Mouse (Mus musculus) layer of hippocampus, postnatal 10 days (tissue): ENCODE measurements around the gene Bcl2l1. TPM values are rescaled to one million over a fixed set of nuclear protein-coding genes. Genes with fewer than 3 reads are reported as not detected.
A peak's percentile ranks its signal among the peaks of the same experiment; 100 is the strongest.

ENCODE experiments used
- DNase-seq, 2 experiments: peaks; one replicate each; pipeline ENCODE4 v3.0.0; 2021; ENCODE audit warnings: low spot score in 2 of 2
- total RNA-seq, 2 experiments: library from RNA; stranded (reverse); gene quantifications; 2 replicates each; pipeline ENCODE4 v1.2.3; 2021

Bcl2l1 gene
- total RNA-seq, 2 experiments from 2014 or later, result 109 to 117 TPM

DNA sequence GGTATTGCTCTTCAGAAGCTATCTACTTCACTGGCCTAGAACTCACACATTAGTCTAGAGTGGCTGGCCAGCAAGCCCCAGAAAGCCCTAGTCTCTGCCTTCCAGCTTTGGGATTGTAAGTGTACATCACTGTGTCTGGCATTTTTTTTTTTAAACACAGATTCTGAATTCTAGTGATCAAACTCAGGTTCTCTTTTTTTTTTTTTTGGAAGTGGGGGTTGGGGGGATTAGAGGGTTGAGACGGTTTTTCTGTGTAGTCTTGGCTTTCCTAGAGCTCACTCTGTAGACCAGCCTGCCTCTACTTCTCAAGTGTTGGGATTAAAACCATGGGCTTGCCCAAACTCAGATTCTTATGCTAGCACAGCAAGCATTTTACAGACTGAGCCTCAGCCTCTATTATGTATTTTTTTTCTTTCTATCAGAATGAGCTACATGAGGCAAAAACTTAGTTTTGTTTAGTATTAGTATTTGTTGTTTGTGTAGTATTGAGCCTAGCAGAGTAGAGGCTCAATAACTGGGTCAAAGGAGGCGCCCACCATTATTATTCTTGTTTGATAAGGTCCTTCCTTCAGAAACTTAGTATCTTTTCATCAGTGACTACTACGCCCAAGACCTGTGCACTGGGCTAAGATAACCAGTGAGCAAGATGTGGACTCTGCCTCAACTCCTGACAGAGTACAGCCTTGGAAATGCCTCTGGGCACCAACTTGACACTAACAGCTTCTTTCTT, 6.9 kb downstream of the Bcl2l1 start:
- DNase-seq, result no peak

- no peak for DNase-seq
Observed at GRCm38 (mm10) chr2:152823770-152824169, 7.8 kb downstream of the Bcl2l1 start.

GRCm38 (mm10) chr2:152821566-152821965, 10.0 kb downstream of the Bcl2l1 start:
- DNase-seq, result no peak

GRCm38 (mm10) chr2:152821023-152821422, 10.5 kb downstream of the Bcl2l1 start:
- no peak for DNase-seq

DNA sequence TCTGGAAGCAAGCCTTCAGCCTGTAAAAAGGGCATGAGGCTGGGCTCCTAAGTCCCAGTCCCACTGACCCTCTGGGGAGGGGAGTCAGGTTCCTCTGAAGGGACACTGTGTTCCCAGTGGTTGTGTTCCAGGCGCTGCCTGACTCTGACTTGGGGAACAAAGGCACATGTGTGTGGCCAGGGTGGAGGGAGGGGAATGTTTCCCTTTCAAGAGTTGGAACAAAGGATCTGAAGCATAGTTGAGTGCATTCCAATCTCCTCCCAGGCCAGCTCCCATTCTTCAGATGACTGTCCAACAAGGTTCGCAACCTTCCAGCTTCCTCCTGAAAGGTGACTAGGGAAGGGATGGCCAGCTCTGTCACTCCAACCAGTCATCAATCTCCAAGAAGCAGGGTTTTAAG, 11.2 kb downstream of the Bcl2l1 start:
- DNase-seq, result peak in 1 of 2 experiments; percentile 26

DNA sequence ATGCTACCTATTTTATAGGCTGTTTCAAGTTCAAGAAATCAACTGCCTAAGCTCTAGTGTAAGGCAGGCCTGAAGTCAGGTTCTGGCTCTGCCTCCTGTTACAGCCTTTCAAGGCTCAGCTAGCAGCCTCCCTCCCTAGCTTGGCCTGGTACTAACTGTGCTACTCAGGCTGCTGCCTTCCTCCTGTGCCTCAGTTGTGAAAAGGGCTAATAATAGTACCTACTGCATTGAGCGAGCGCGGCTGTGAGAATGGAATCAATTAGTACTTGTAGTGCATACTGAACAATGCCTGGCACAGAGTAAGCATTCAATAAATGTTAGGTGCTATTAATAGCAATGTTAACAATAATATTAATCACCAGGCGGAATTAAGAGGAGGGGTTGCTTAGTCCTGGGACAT, 11.6 kb downstream of the Bcl2l1 start:
- DNase-seq, result peak in 1 of 2 experiments; percentile 23

DNA sequence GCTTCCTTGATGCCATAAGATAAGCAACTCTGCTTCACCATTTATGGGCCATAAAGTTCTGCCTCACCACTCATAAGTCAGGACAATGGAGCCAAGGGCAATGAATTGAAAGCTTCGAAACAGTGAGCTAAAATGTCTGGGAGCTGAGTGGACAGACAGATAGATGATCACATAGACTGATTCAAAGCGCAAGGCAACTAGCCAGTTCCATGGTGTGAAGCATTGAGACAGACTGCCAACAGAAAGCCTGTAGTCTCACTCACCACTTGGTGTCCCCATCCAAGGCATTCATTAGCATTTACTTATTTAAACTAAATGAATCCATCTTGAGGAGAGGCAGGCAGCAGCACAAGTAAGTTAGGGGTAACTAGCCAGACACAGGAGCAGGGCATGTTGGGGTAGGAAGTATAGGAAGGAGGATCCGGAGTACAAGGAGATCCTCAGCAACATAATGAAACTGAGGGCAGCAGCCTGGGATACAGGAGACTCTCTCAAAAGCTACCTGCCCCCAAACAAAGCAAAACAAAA, 12.4 kb downstream of the Bcl2l1 start:
- no peak for DNase-seq

GRCm38 (mm10) chr2:152818679-152819078, 12.8 kb downstream of the Bcl2l1 start:
- no peak for DNase-seq

- DNase-seq, result peak; percentile 36 to 52
Observed at GRCm38 (mm10) chr2:152817596-152818291, 13.8 kb downstream of the Bcl2l1 start.

GRCm38 (mm10) chr2:152816657-152817348, 14.7 kb downstream of the Bcl2l1 start:
- no peak for DNase-seq

GRCm38 (mm10) chr2:152815879-152816656, 15.5 kb downstream of the Bcl2l1 start:
- no peak for DNase-seq

- DNase-seq, result no peak
Observed at GRCm38 (mm10) chr2:152814213-152814874, 17.2 kb downstream of the Bcl2l1 start.

- DNase-seq, result peak in 1 of 2 experiments; percentile 5
Observed at GRCm38 (mm10) chr2:152813232-152813631, 18.3 kb downstream of the Bcl2l1 start.

- no peak for DNase-seq
Observed at GRCm38 (mm10) chr2:152811336-152812165, 20.0 kb downstream of the Bcl2l1 start.

DNA sequence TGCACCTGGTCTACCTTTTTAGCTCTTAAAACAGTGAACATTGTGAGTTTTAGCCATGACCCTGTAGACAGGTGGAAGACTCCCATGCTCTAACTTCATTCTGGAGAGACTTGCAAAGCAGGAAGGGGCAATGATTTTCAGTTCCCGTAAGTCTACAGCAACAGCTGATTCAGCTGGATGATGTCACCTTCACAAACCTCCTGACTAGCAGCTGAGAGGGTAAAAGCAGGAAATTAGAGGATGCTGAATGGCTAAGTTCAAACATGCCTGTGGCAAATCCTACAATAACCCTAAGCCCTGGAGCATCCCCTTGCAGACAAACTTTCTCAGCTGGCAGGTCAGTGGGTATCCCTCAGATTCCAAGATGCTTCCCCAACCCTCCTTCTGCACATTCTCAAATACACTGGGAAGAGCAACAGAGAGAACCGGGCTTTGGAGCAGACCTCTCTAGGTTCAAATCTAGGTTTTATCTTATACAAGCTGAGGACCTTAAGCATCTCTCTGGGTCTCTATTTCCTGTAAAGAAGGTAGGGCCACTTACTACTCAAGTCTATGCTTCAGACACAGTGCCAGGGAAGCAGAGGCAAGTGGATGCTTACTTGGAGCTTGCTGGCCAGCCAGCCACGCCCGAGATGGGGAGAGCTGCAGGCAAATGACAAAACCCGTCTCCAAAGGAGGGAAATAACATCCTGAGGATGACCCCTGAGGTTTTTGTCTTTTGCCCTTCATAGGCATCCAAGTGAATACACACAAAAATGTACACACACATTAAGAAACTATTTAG, 21.2 kb downstream of the Bcl2l1 start:
- DNase-seq, result no peak

GRCm38 (mm10) chr2:152808178-152808577, 23.4 kb downstream of the Bcl2l1 start:
- no peak for DNase-seq

- no peak for DNase-seq
Observed at GRCm38 (mm10) chr2:152806037-152806436, 25.5 kb downstream of the Bcl2l1 start.

GRCm38 (mm10) chr2:152805111-152805490, 26.4 kb downstream of the Bcl2l1 start:
- DNase-seq, result no peak
